Mouse (Mus musculus) ES-Bruce4 (cell line): ENCODE measurements at regions not wholly inside any gene's neighbourhood (a gene's known extent, or its start where the extent isn't known, plus 50 kb on each side); places are given as distances from the start of the nearest gene placed in this dataset.

Source experiments
- CTCF ChIP-seq: IDR thresholded peaks from one replicate; pipeline ENCODE4 v1.8.1; 2011; ENCODE audit warnings: low read depth, low read length
- POLR2A ChIP-seq: IDR thresholded peaks from one replicate; pipeline ENCODE4 v1.8.1; 2011; ENCODE audit warnings: low read length; ENCODE audit not compliant: insufficient read depth

- no peak for TF ChIP-seq CTCF
- no peak for TF ChIP-seq POLR2A
These were observed 397.2 kb downstream of the Zfp536 start for GRCm38 (mm10) chr7:37376207-37376606.
